Mouse (Mus musculus) MEL-GATA-1-ER (cell line): ENCODE measurements at regions not wholly inside any gene's neighbourhood (a gene's known extent, or its start where the extent isn't known, plus 50 kb on each side); places are given as distances from the start of the nearest gene placed in this dataset.

Experiments
- DNase-seq: peaks from one replicate; pipeline ENCODE4 v3.0.0-alpha.2; 2012; ENCODE audit warnings: low read depth; ENCODE audit errors: extremely low read depth

DNA sequence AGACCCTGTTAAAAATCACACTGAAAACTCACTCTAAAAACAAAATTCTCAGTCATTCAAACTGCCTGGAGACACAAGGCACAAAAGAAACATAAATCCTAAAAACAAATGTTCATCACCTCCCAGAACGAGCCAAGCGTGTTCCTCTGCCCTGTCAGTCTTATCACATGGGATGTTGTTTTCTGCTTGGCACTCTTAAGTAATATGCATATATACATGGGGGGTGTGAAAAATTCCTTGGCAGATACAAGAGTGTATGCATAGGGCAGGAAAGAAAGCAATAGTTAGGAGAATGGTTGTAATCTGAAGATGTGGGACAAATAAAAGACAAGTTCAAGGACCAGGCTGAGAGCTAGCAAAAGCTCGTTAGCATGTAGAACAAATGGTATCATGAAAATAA is 179.4 kb downstream of the Qdpr start:
- DNase-seq, result no peak

GRCm38 (mm10) chr5:45269391-45269790 is 180.6 kb downstream of the Qdpr start:
- DNase-seq, result no peak

DNA sequence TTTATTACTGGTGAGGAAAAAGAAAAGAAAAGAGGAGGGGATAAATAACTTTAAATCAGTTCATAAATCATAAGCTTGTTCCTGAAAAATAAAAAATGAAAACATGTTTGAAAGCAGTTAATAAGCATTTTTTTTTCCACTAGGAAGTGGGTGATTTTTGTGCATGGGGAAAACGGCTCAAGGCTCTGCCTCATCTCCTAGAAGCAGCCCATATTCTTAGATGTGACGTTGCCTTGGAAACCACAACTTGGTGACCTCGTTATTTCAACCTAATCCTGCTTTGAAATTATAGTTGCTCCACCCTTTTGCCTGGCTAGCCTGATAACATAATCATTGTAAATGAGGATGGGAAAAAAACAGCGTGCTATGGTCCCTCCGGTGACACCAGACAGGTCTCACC is 183.1 kb downstream of the Qdpr start:
- DNase-seq, result no peak

DNA sequence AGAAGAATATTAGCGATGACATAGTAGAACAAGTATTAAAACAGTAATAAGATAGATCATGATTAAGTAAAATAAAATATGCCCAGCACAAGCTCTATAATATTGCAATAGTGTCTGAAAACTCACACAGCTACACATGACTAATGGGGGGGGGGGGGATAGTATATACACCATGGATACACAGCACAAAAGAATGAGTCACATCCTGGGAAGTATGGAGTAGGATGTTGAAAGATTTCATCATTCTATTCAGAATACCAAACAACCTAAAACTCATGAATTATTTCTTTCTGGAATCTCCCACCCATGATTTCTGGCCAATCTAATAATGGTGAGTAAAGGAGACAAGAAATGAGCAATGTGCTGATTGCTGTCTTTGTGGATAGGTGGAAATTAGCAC is 191.6 kb downstream of the Qdpr start:
- no peak for DNase-seq

- DNase-seq, result no peak
These were observed 193.6 kb downstream of the Qdpr start for GRCm38 (mm10) chr5:45256256-45256999.

DNA sequence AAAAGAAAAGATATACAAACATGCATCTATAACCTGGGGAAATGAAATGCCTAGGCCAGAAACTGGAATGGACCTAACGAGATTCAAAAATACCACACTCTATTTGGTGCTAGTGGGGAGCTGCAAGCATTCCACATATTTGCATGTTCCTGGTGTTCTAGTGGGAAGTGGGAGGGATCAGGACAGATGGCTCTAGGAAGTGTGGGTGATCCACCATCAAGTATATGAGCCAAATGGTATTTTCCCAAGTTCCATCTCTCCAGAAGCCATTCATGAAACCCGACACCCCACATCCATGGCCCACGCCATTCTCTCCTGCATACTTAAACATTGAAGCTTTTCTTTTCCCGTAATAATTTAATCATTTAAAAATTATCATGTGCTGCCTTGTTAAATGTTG is 218.2 kb downstream of the Qdpr start:
- no peak for DNase-seq

GRCm38 (mm10) chr5:45230097-45230496 is 219.9 kb downstream of the Qdpr start:
- no peak for DNase-seq

- DNase-seq, result no peak
These were observed 220.6 kb downstream of the Qdpr start for GRCm38 (mm10) chr5:45229477-45229876.

GRCm38 (mm10) chr5:45228226-45228927 is 221.7 kb downstream of the Qdpr start:
- DNase-seq, result no peak

- no peak for DNase-seq
These were observed 229.6 kb downstream of the Qdpr start for GRCm38 (mm10) chr5:45220272-45220916.

DNA sequence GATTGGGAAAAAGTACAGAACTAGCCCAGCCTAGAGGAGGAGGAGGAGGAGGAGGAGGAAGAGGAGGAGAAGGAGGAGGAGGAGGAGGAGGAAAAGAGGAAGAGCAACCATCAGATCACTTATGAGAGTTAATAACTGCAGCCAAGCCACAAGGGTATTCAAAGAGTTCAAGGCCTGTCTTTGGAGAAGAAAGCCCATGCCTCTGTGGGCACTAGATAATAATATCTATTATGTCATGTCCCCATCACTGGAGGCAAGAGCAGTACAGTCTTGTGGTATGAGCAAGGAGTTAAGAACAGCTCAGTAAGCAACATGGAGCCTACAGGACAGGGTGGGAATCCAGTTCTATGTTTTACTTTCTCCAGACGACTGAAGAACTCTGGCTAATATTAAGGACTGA is 230.5 kb downstream of the Qdpr start:
- no peak for DNase-seq

DNA sequence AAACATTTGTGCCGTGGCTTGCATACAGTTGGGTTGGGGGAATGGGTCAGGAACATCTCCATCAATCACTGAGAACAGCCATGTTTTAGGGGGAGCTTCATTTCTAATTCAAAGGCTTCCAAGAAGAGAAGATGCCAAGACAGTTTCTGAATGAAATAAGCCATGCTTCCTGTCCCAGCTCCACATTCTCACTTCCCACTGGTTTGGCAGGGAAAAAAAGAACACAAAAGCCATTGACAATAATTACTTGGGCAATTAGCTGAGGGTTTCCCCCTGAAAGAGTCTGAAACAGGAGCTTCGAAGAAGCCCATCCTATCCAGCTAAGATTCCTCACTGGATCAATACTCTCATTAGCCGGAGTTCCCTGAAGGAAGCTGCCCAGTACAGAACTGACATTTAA is 230.9 kb downstream of the Qdpr start:
- DNase-seq, result no peak

DNA sequence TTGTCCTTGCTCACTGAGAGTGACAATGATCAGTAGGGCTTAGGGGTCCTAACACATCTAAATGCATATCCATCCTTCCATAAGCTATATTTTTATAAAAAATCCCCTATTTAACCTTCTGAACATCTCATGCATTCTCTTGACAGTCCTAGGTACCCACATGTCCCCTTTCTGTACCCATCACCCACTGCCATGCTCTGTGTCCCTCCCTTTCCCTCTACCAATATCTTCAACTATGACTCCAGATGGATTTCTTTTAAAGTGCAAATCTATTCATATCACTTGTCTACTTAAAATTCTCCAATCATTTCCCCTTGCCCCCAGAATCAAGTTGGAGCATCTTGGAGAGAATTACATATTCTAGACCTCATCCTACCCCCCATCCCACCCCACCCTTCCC is 235.6 kb downstream of the Qdpr start:
- DNase-seq, result no peak

DNA sequence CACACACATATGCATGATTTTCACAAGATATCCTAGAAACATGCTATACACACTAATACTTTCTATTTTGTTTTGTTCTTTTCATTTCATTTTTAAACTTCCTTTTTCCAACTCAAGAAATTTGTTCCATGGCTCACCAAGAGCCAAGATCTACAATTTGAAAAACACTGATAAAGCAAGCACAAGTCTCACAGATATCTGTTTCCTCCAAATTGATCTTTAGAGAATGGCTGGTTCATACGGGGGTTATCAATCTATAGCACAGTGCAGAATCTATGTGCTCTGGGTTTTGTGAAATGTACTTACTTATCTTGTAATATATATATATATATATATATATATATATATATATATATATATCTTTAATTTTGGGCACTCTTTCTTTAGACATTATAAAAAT is 251.6 kb downstream of the Qdpr start:
- no peak for DNase-seq

DNA sequence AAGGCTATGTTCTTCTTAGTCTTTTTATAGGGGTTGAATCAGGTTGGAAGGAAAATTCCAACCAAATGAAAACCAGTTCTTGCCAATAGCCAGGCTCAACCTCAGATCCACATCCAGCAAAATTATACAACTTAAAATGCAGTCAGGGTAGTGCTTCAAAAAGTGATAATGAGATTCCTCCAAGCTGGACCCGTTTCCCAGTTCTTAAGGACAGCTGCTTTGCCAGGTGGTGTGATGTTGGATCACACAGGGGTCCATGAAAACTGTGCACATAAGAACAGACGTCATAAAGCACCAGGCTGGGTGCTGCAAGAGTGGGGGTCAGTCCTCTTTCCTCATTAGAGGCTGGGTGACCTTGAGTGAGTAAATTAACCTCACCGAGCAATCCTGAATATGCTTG is 253.9 kb downstream of the Qdpr start:
- DNase-seq, result no peak

- DNase-seq, result no peak
These were observed 257.7 kb downstream of the Qdpr start for GRCm38 (mm10) chr5:45192287-45192686.

- DNase-seq, result no peak
These were observed 276.8 kb downstream of the Qdpr start for GRCm38 (mm10) chr5:45173035-45173755.

GRCm38 (mm10) chr5:45159194-45159593 is 290.8 kb downstream of the Qdpr start:
- DNase-seq, result no peak

DNA sequence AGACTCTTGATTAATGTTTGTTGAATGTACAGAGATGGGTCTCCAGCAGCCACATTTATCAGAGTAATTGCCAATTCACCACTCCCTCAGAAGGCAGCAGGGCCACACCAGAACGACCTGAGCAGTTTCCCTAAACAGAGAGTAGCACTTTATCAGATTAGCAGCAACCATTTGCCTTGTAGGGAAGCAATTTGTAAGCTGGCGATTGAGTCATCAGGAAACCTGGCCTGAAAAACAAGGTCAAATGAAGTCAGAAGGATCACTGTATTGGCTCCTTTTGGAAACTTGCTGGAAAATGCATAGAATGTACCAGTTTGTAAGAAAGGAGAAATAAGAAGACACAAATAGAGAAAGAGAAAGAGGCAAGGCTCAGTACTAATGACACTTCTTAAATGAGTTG is 295.1 kb downstream of the Qdpr start:
- DNase-seq, result no peak

DNA sequence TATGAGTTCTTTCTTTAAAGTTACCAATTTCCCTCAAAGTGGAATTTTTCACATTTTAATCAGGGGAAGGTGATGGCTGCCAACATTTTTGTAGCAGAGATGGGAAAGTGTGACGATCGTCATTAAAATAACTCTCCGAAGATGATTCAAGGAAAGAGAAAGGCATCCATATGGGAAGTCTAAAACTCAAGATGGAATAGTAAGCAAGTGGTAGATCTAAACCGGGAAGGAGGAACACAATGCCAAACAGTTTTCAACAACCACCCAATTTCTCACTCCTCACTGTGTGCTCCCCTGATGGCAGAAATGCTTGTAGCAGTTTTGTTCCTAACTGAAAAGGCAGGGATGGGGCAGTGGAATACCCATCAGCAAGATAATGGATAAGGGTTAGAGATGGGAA is 305.9 kb downstream of the Qdpr start:
- no peak for DNase-seq

DNA sequence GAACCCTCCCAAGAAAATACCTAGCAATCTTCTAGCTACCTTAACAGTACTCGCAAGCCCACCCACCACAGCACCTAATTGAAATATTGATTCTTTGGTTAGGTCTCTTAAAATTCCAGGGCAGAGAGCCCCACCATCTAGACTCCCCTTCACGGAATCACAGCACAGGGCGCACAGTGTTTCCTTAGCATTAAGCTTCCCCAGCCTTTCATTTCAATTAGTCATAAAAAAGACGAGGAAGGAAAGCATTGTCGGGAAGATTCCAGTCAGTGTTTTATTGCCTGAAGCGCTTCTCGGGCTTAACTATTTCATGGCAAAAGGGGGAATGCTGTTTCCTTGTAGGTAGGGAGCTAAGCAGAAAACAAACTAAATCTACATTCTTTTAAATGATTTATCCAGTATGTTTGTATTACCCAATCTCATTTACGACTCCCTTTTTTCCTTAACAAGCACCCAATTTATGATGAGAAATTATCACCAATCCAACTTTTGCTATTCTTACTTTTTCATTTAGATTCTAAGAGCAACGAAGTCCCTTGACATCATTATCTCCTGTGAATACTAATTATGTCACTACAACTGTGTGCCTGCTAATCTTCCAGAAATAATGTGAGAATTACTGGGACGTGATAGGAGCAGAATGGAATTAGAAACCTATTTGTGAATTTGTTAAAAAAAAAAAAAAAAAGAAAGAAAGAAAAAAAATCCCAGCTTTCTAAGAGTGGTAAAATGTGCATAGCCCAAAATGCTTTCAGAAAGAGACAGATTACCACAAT is 312.6 kb downstream of the Qdpr start:
- DNase-seq, result no peak
